Mouse (Mus musculus) heart, postnatal 0 days (tissue): ENCODE measurements around the gene Gm5624.
"Not testable (repeated sequence)": the region's sequence is repeated elsewhere in the genome, so short reads cannot be mapped to it uniquely, and the experiment has no call there.

ENCODE experiments used
- CTCF ChIP-seq: IDR thresholded peaks from 2 replicates; pipeline ENCODE4 v1.5.1; 2016; ENCODE audit warnings: antibody characterized with exemption, control low read depth, low read depth
- EP300 ChIP-seq: IDR thresholded peaks from 2 replicates; pipeline ENCODE4 v1.6.1; 2016; ENCODE audit warnings: antibody characterized with exemption, low read depth

DNA sequence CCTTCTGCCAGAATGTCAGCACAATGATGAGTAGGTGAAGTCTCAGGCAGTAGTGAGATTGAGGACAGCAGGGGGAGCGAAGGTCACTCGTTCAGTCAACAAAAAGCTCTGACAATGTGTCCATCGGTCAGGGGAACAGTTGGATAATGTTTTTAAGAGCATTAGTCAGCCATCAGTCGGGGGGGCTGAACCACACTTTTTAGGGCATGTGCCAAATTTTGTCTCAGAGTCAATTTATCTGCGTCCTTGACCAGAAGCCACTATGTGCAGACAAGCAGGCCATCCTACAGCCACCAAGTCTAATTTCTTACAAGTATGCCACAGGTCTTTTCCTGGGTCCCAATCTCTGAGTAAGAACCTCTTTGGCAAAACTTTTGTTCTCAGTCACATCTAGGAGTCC lies 79.8 kb downstream of the Gm5624 start:
- not testable (repeated sequence) for TF ChIP-seq CTCF, EP300
